Mouse (Mus musculus): Measurements from ENCODE around the gene Tgfbr3. TPM values are rescaled to one million over a fixed set of nuclear protein-coding genes. Genes with fewer than 3 reads are reported as not detected.

The Tgfbr3 gene
- polyA plus RNA-seq, 1 experiment from 2014 or later: 1.3 TPM

DNA sequence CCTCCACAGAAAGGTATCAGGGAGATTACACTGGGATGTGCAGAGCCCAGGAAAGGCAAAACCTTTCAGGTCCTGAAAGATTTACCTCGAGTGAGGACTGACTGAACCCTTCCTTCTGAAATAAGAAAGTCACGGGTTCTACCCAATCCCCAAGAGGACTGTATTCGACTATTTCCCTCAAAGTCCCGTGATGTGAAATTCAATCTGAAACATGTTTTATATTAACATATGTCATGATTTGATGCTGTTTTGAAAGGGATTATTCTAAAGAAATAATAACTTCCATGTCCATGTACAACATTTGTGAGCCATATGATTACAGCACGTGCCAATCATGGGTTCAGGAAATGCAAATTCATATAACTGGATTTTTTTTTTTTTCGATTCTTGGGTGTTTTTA is 126.6 kb downstream of the Tgfbr3 start:
- no peaks in the 10 kb centered on the region for H3K36me3 ChIP-seq (ENCODE audit: poor library complexity, severe bottlenecking)
- H3K27me3 ChIP-seq: peaks cover 45% of the 10 kb centered on the region
- WGBS: 84% methylated on average over 6 of the region's 6 CpGs

DNA sequence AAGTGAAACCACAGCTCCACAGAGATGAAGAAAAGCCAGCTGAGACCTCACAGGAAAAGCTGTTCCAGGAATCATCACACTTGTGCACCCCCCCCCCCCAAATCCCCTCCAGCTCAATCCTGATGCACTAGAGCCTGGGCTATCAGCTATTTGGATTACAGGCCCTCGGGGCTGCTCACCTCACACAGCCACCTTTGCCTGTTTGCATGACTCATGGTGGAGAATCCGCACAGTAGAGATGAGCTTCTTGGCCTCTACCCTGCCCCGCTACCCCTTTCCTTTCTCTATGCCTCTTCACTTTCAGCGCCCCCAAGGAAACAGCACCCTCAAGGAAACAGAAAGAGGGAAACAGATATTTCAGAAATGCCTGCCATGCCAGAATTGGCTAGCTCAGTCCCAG is 127.1 kb downstream of the Tgfbr3 start:
- 83% methylated on average over 4 of the region's 4 CpGs for WGBS
- no peaks in the 10 kb centered on the region for H3K9me3 ChIP-seq (replicated peaks)
- H3K27me3 ChIP-seq: peaks cover 50% of the 10 kb centered on the region
- no peak overlapping the region for H3K9ac ChIP-seq
- no peak overlapping the region for H3K27ac ChIP-seq
- no peak overlapping the region for H3K4me2 ChIP-seq
- H3K4me3 ChIP-seq: no peak overlapping the region
- H3K36me3 ChIP-seq (ENCODE audit: poor library complexity, severe bottlenecking): no peaks in the 10 kb centered on the region
- H3K4me1 ChIP-seq: peaks cover 9% of the 10 kb centered on the region
- no peak for ATAC-seq

More for the DNA sequence above, 126.6 kb downstream of the Tgfbr3 start:
- Histone ChIP-seq H3K4me2 (no peak overlapping the region), H3K9ac (no peak overlapping the region), H3K9me3 (replicated peaks) (no peaks in the 10 kb centered on the region), H3K27ac (no peak overlapping the region), H3K4me3 (no peak overlapping the region), H3K4me1 (peaks cover 14% of the 10 kb centered on the region)
- no peak for ATAC-seq

DNA sequence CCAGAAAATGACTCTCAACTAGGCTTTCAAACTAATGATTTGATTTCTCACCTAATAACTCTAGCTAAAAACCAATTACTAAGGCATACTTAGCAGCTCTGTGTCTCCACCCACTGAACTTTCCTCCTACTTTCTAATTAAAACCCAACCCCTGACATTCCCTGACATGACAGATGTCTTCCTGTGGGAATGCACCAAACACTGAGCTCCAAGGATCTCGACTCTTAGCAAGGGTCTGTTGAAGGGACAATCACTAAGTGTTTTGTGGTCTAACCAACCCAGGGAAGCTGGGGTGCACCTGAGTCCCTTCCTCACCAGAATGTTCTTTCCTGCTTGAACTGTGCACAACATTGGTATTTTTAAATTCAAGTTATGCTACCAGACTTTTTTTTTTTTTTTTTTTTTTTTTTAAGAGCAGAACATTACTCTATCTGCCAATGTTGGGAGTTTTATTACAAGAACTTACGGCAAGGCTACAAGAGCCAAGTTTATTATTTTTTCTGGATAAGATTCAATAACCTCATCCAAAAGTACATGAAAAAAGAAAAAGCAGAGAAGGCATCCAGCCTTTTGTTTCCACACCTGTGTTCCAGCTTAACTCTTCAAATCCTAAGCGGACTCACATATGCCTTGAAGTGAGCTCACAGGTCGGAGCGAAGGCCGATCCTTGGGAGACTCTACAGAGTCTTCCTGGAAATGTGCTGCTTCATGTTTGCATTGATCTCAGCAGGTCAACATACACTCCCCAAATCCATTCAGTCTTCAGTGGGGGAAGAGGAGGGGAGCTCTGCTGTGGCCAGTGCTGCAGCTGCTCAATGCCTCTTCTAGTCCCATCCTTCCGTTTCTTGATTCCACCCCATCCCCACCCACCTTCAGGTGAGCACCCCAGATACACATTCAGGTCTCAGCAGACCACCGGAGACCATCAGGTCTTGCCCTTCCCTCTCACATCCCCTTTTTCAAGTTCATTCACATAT is 129.2 kb downstream of the Tgfbr3 start:
- no peak overlapping the region for H3K4me2 ChIP-seq
- ATAC-seq: no peak
- H3K27ac ChIP-seq: no peak overlapping the region
- no peak overlapping the region for H3K9ac ChIP-seq
- H3K27me3 ChIP-seq: peaks cover 50% of the 10 kb centered on the region
- H3K4me3 ChIP-seq: no peak overlapping the region
- WGBS: 89% methylated on average over 8 of the region's 8 CpGs
- no peaks in the 10 kb centered on the region for H3K9me3 ChIP-seq (replicated peaks)
- no peaks in the 10 kb centered on the region for H3K4me1 ChIP-seq
- H3K36me3 ChIP-seq (ENCODE audit: poor library complexity, severe bottlenecking): no peaks in the 10 kb centered on the region

DNA sequence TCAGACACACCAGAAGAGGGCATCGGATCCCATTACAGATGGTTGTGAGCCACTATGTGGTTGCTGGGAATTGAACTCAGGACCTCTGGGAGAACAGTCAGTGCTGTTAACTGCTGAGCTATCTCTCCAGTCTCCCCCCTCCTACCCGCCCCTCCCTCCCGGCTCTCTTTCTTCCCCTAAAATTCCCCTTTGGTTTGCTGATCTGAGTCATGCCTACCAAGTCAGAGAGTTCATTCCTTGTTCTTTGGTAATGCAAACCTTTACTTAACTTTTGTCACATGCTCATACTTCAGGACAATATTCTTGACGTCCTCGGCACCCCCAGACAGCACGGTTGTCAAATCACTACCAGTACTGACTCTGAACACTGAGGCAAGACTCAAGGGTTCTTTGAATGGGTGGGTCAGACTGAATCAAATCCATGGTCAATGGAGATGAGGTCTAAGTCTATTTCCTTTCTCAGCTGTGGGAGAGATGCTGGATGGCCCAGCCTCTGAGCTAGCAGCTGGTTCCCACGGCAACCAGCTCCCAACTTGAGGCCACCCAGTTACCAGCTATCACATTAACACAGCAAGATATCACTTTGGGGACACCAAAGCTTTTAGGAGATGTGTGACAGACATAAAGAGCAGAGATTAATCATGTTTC is 130.8 kb downstream of the Tgfbr3 start:
- Histone ChIP-seq H3K4me2 (no peak overlapping the region), H3K27me3 (peaks cover 47% of the 10 kb centered on the region), H3K36me3 (ENCODE audit: poor library complexity, severe bottlenecking) (no peaks in the 10 kb centered on the region), H3K27ac (no peak overlapping the region), H3K9ac (no peak overlapping the region), H3K9me3 (replicated peaks) (no peaks in the 10 kb centered on the region), H3K4me3 (no peak overlapping the region), H3K4me1 (no peaks in the 10 kb centered on the region)
- WGBS: 79% methylated on average over 7 of the region's 7 CpGs
- no peak for ATAC-seq

DNA sequence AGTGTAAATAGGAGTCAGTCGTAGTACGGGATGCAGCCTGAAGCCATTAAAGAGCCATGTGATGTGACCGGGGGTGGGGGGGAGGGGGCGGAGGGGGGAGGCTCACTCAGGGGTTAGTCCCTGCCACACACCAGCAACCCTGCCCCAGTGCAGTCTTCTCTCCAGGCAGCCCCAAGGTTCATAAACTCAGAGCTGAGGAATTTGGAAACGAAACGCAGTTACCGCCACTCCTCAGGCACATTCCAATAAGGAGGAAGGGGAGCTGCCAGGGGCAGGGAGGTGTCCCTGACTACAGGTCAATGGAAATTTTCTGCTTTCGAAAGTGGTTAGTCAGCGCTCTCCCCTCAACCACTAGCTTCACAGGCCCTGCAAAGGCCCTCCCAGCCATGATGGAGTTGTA is 132.0 kb downstream of the Tgfbr3 start:
- Histone ChIP-seq H3K9me3 (replicated peaks) (no peaks in the 10 kb centered on the region), H3K9ac (no peak overlapping the region), H3K4me2 (no peak overlapping the region), H3K27me3 (peaks cover 53% of the 10 kb centered on the region), H3K4me1 (no peaks in the 10 kb centered on the region), H3K4me3 (no peak overlapping the region), H3K36me3 (ENCODE audit: poor library complexity, severe bottlenecking) (no peaks in the 10 kb centered on the region), H3K27ac (no peak overlapping the region)
- WGBS: 53% methylated on average over 9 of the region's 9 CpGs
- no peak for ATAC-seq

DNA sequence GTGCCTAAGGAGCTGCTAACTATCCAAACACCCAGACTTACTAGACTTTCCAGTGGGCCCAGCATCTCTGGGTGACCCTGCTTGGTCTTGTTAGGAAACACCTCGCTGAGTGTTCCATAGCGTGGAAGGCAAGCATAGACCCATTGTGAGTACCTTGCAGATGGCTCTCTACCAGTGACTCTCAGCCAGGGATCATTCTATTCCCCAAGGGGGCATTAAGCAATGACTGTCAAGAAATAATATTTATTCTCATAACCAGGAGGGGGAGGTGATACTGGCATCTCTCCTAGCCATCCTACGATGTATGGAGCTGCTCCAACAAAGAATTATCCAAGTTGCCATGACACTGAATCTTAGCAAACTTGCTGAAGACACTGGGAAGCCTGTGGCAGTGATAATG is 133.3 kb downstream of the Tgfbr3 start:
- Histone ChIP-seq H3K4me1 (peaks cover 4% of the 10 kb centered on the region), H3K36me3 (ENCODE audit: poor library complexity, severe bottlenecking) (no peaks in the 10 kb centered on the region), H3K9me3 (replicated peaks) (no peaks in the 10 kb centered on the region), H3K27me3 (peaks cover 58% of the 10 kb centered on the region), H3K27ac (no peak overlapping the region), H3K4me3 (no peak overlapping the region), H3K9ac (no peak overlapping the region), H3K4me2 (no peak overlapping the region)
- ATAC-seq: no peak
- WGBS: 92% methylated on average over 3 of the region's 3 CpGs

DNA sequence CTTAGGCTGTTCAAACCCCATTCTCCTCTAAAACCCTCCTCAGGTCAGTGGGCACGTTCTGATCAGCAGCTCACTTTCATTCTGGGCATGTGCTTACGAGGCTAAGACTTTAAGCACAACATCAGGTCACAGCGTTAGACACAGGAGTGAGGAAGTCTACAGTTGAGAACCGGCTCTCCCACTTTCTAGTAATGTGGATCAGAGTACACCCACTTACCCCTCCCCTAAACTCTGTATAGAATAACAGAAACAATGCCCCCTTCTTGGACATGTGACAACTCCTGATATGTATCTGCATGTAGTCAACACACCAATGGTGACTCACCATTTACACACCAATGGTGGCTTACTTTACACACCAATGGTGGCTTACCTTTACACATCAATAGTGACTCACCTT is 136.4 kb downstream of the Tgfbr3 start:
- WGBS: 85% methylated on average over 4 of the region's 4 CpGs
- H3K4me3 ChIP-seq: no peak overlapping the region
- no peak overlapping the region for H3K9ac ChIP-seq
- no peaks in the 10 kb centered on the region for H3K36me3 ChIP-seq (ENCODE audit: poor library complexity, severe bottlenecking)
- H3K4me1 ChIP-seq: peaks cover 20% of the 10 kb centered on the region
- no peaks in the 10 kb centered on the region for H3K9me3 ChIP-seq (replicated peaks)
- no peak overlapping the region for H3K4me2 ChIP-seq
- no peak for ATAC-seq
- no peak overlapping the region for H3K27ac ChIP-seq
- H3K27me3 ChIP-seq: peaks cover 70% of the 10 kb centered on the region

DNA sequence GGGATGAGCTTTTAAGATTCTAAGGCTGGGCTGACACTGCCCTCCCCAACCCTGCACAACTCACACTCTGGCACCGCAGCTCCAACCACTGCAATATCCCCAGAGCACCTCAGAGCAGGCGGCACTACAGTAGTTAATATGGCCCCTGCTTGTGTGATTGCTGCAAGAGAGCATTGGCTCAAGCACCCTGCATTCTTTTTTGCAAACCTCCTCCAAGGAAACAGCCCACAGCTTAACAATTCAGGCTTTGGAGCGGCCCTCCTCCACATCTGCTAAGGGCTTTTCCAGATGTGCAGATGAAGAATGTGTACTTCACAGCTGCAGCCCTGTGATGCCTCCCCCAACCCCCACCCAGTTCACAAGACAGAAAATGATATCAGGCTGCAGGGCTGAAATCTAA is 138.1 kb downstream of the Tgfbr3 start:
- H3K4me2 ChIP-seq: no peak overlapping the region
- H3K4me1 ChIP-seq: peaks cover 34% of the 10 kb centered on the region
- no peak overlapping the region for H3K4me3 ChIP-seq
- no peak for ATAC-seq
- H3K27ac ChIP-seq: no peak overlapping the region
- H3K9ac ChIP-seq: no peak overlapping the region
- WGBS: 60% methylated on average over 3 of the region's 3 CpGs
- H3K9me3 ChIP-seq (replicated peaks): no peaks in the 10 kb centered on the region
- H3K36me3 ChIP-seq (ENCODE audit: poor library complexity, severe bottlenecking): no peaks in the 10 kb centered on the region
- H3K27me3 ChIP-seq: peaks cover 64% of the 10 kb centered on the region

DNA sequence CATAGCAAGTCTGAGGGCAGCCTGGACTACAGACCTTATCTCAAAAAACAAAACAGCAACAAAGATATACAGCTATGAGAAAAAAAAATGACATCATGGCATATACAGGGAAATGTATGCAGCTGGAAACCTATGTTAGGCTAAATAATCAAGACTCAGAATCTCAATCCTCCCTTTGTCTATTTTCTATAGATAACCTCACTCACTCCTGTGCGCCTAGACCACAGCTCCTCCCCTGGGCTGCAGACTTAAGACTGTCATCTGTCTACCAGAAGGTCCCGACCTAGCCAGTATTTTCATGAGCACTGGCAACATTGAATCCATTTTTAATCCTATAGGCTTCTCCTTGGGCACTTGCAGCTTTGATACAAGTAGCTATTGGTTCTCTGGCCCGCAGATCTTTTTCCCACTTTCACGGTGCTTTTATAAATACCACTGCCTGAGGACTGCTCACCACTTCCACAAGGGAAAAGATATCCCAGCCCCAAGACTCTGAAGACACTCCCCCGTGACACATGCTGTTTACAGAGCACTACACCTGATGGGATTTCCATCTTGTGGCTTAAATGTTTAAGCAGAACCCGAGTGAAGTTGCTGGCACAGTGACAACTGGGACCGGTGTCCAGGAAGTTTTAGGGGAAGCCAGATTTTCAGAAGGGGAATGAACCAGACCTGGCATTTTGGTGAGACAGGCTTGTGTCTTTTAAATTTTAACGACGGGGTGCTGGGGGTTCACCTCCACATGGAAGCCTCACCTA is 138.7 kb downstream of the Tgfbr3 start:
- Histone ChIP-seq H3K9ac (no peak overlapping the region), H3K27ac (no peak overlapping the region), H3K36me3 (ENCODE audit: poor library complexity, severe bottlenecking) (no peaks in the 10 kb centered on the region), H3K27me3 (peaks cover 65% of the 10 kb centered on the region), H3K4me1 (peaks cover 39% of the 10 kb centered on the region), H3K4me3 (no peak overlapping the region), H3K9me3 (replicated peaks) (no peaks in the 10 kb centered on the region), H3K4me2 (no peak overlapping the region)
- no peak for ATAC-seq
- WGBS: 57% methylated on average over 9 of the region's 9 CpGs

DNA sequence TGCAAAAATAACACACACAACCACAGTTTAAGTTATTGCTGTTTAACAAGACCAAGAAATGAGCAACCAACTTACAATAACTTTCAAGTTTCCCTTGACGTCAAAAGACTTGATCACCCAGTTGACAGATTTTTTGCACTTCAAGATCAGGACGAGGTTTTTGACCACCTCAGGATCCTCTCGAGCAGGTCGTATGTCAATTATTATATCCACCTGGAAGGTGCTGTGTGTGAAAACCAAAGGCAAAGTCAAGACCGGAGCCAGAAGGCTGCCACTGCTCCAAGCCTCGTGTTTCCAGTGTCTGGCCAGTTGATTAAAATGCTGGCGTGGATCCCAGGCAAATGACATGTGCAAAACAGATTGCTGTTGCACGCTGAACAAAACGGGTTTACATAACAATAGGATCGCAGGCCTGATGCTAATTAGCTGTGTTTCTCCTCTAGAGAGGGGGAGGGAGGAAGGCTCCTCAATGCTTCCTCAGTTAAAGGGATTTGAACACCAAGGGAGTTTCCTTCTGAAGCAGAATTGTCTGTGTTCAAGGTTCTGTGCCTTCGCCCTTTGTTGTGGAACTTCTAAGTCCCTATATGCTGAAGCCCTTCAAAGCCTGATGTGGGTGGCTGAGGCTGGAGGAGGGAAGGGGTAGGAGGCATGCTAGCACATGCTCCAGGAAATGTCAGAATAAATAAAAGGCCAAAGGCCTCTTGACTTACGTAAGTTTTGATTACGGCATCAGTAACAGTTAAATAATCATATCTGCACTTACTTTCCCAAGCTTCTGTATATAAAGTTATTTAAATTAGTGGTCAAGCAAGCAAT is 141.3 kb downstream of the Tgfbr3 start:
- H3K4me2 ChIP-seq: peak overlapping the region; percentile 11; the same call in 1 of the 2 replicates
- H3K9ac ChIP-seq: no peak overlapping the region
- H3K4me1 ChIP-seq: peaks cover 57% of the 10 kb centered on the region
- WGBS: 8% methylated on average over 13 of the region's 13 CpGs
- no peaks in the 10 kb centered on the region for H3K36me3 ChIP-seq (ENCODE audit: poor library complexity, severe bottlenecking)
- peaks cover 80% of the 10 kb centered on the region for H3K27me3 ChIP-seq
- peak; percentile 86 for ATAC-seq
- no peak overlapping the region for H3K4me3 ChIP-seq
- H3K9me3 ChIP-seq (replicated peaks): no peaks in the 10 kb centered on the region
- no peak overlapping the region for H3K27ac ChIP-seq

DNA sequence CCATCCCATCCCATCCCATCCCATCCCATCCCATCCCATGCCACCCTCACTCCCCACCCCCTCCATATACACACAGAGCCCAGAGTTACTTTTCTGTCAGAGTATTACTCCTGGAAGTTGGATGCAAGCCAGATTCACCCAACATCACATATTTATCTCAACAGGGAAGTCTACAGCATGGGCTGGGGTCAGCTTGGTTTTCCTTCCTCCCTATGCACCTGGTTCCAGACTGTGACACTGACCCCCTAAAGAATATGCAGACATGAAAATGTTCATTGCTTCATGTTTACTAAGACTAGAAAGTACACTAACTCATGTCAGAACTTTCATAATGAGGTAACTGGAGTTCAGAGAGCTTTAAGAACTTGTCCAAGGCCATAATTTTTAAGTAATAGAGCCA is 142.0 kb downstream of the Tgfbr3 start:
- no peak for ATAC-seq
- Histone ChIP-seq H3K27me3 (peaks cover 79% of the 10 kb centered on the region), H3K27ac (no peak overlapping the region), H3K36me3 (ENCODE audit: poor library complexity, severe bottlenecking) (no peaks in the 10 kb centered on the region), H3K9me3 (replicated peaks) (no peaks in the 10 kb centered on the region), H3K4me2 (no peak overlapping the region), H3K9ac (no peak overlapping the region), H3K4me3 (no peak overlapping the region), H3K4me1 (peaks cover 57% of the 10 kb centered on the region)

All from forebrain, embryonic 13.5 days (tissue).